In genomic region chr11:62287700-62288099, GRCm38 (mm10) we compare ENCODE assay signal across 26 mouse cellular contexts.
"Had no signal": no experiment of that assay in that cellular context is flagged by ENCODE, and none has a peak within 500 bp of the region (broad histone marks: within the 10 kb centered on the region; RNA-seq: fewer than 3 reads in every experiment).

No protein-coding gene starts in this region.

- H3K27me3 ChIP-seq: embryonic facial prominence, embryonic 12.5 days; embryonic facial prominence, embryonic 13.5 days; embryonic facial prominence, embryonic 15.5 days; forebrain, embryonic 12.5 days; forebrain, embryonic 13.5 days; forebrain, embryonic 15.5 days had no signal

- H3K9me3 ChIP-seq: embryonic facial prominence, embryonic 10.5 days; embryonic facial prominence, embryonic 12.5 days; embryonic facial prominence, embryonic 13.5 days; embryonic facial prominence, embryonic 15.5 days; forebrain, embryonic 10.5 days; forebrain, embryonic 12.5 days; forebrain, embryonic 13.5 days; forebrain, embryonic 15.5 days had no signal

- H3K4me1 ChIP-seq: embryonic facial prominence, embryonic 10.5 days; embryonic facial prominence, embryonic 12.5 days; embryonic facial prominence, embryonic 13.5 days; embryonic facial prominence, embryonic 15.5 days; forebrain, embryonic 10.5 days; forebrain, embryonic 12.5 days; forebrain, embryonic 13.5 days had no signal

- H3K27ac ChIP-seq: embryonic facial prominence, embryonic 10.5 days; embryonic facial prominence, embryonic 12.5 days; embryonic facial prominence, embryonic 13.5 days; embryonic facial prominence, embryonic 15.5 days; forebrain, embryonic 10.5 days; forebrain, embryonic 12.5 days; forebrain, embryonic 13.5 days; forebrain, embryonic 15.5 days; gastrocnemius, adult 2 months; heart, adult 2 months had no signal

- H3K4me3 ChIP-seq: embryonic facial prominence, embryonic 10.5 days; embryonic facial prominence, embryonic 12.5 days; embryonic facial prominence, embryonic 13.5 days; embryonic facial prominence, embryonic 15.5 days; erythroblast, embryonic 14.5 days; forebrain, embryonic 10.5 days; forebrain, embryonic 12.5 days; forebrain, embryonic 13.5 days; forebrain, embryonic 15.5 days; gastrocnemius, adult 2 months; heart, adult 2 months had no signal

- DNase-seq: cerebellum, adult 2 months; cerebellum, adult 8-10 months; cerebellum, adult 9-10 months; cerebellum, adult 9-11 months; cerebellum, postnatal 10 days; cerebellum, postnatal 14 days; cerebellum, postnatal 25 days; cerebellum, postnatal 36 days; embryo, embryonic 11 days; forebrain, postnatal 0 days; gastrocnemius, adult 2 months; gastrocnemius, postnatal 10 days; gastrocnemius, postnatal 14 days; gastrocnemius, postnatal 25 days; gastrocnemius, postnatal 36 days; heart, adult 18-20 months; heart, adult 2 months had no signal
